Mouse (Mus musculus): Measurements from ENCODE around the gene Ift122. TPM values are rescaled to one million over a fixed set of nuclear protein-coding genes. Genes with fewer than 3 reads are reported as not detected.

The Ift122 gene
- total RNA-seq, 4 experiments from 2014 or later: 8.5 to 10.0 (median 9.0) TPM

DNA sequence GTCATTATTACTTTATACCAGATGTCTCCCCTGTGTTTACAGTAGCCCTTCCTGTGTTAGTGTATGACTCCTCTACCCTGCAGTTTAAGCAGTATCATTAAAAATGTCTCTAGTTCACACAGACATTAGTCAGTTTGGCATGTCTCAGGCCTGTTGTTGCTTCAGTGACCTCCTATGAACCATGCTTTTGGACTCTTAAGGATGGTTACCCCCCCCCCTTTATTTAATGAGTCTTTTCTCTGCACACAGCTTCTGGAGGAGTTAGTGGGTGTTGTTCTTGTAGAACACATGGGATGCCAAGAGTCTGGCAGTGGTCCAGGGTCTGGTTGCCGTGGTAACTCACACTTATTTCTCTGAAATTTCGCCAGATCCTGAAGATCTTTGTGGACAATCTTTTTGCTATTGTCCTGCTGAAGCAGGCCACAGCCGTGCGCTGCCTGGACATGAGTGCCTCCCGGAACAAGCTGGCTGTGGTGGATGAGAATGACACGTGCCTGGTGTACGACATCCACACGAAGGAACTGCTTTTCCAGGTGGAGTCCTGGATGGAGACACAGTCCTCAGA lies 38.3 kb downstream of the Ift122 start:
- no peak for DNase-seq (ENCODE audit: low spot score)

- no peak for DNase-seq (ENCODE audit: low spot score)
Observed at GRCm38 (mm10) chr6:115892363-115892762, 39.1 kb downstream of the Ift122 start.

GRCm38 (mm10) chr6:115896346-115896745 lies 43.1 kb downstream of the Ift122 start:
- DNase-seq (ENCODE audit: low spot score): no peak

DNA sequence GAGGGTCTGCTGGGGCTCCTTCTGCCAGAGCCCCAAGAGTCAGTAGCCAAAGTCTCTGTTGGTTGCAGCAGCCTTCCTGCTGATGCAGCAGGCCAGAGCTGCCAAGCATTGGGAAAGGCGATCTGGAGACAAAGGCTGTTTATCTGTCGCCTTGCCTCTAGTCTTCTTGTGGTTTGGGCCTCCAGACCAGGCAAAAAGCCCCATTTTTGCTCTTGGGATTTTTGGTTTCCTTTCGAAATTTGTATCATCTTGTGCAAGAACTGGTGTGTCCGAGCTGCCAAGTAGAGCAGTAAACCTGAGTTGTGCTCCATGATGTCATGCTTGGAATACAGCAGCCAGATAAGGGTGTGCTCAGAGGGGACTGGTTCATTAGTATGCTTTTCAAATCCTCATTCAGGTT lies 43.8 kb downstream of the Ift122 start:
- DNase-seq (ENCODE audit: low spot score): peak; percentile 79

GRCm38 (mm10) chr6:115897926-115898520 lies 44.8 kb downstream of the Ift122 start:
- no peak for DNase-seq (ENCODE audit: low spot score)

GRCm38 (mm10) chr6:115901062-115901461 lies 47.8 kb downstream of the Ift122 start:
- peak; percentile 86 for DNase-seq (ENCODE audit: low spot score)

DNA sequence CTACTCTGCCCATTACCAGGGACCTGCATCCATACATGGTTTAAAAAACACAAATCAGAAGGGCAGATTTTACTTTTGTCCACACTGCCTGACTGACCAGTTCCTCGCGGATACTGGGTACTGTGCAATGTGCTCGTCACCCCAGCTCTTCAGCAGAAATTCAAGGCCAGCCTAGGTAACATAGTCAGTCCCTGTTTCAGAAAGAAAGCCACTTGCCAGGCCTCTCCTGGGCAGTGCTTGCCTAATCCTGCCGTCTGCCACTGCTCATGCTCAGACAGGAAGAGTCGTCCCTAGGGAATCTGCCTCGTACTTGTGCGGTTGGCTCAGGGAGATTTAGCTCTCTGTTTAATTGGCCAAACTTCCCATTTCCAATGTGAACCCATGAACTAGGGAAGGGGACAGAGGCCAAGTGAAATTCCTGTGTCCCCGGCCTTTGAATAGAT lies 48.2 kb downstream of the Ift122 start:
- DNase-seq (ENCODE audit: low spot score): peak; percentile 82

GRCm38 (mm10) chr6:115902545-115902944 lies 49.3 kb downstream of the Ift122 start:
- DNase-seq (ENCODE audit: low spot score): no peak

DNA sequence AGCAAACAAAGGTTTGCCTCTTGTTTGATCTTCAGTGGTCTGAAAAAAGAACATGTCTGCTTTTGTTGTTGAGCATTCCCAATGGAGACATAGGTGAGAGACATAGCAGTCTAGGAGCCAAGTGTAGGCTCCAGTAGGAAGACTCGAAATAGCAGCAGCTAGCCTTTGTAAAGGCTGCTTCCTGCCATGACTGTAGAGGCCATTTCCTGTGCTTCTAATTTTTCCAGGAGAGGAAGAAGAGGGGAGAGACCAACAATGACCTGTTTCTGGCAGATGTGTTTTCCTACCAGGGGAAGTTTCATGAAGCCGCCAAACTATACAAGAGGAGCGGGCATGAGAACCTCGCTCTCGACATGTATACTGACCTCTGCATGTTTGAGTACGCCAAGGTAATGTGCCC lies 52.3 kb downstream of the Ift122 start:
- DNase-seq (ENCODE audit: low spot score): peak; percentile 80

DNA sequence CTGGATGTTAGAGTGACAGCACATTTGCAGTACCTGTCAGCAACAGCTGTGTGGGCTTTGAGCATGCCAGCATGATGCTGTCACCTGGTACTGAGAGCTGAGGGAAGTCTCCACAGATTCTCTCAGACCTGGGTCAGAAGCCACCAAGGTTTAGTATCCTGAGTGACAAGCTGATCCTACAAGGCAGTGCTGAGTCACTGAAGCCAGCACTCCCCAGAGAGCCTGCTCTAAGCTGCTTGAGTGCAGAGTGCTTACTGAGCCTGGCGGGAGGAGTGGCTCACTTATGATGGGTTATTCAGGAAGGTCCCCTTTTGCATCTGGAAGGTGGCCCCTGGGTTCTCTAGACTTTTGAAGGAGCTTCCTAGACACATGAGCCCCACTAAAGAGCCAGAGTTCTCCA lies 53.2 kb downstream of the Ift122 start:
- no peak for DNase-seq (ENCODE audit: low spot score)

- no peak for DNase-seq (ENCODE audit: low spot score)
Observed at GRCm38 (mm10) chr6:115906871-115907270, 53.6 kb downstream of the Ift122 start.

GRCm38 (mm10) chr6:115908421-115908982 lies 55.2 kb downstream of the Ift122 start:
- DNase-seq (ENCODE audit: low spot score): no peak

DNA sequence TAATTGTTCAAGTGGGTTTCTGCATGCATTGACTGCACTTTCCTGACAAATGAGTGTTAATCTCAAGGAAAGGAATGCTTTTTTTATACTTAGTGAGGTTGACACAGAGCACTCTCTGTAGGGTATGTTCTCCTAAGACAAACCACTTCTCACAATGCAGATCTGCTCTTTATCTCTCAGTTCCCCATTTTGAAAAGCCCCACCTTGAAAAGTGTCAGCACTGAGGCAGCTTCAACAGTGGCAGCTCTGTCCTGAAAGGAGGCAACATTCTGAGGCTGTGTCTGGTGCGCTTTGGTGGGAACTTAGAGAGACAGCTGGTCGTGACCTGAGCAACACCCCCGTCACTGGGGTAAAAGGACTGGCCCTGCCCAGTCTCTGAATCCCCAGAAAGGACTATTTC lies 55.8 kb downstream of the Ift122 start:
- no peak for DNase-seq (ENCODE audit: low spot score)

- peak; percentile 91 for DNase-seq (ENCODE audit: low spot score)
Observed at GRCm38 (mm10) chr6:115909940-115910339, 56.7 kb downstream of the Ift122 start.

- DNase-seq (ENCODE audit: low spot score): peak; percentile 57
Observed at GRCm38 (mm10) chr6:115911763-115912162, 58.5 kb downstream of the Ift122 start.

DNA sequence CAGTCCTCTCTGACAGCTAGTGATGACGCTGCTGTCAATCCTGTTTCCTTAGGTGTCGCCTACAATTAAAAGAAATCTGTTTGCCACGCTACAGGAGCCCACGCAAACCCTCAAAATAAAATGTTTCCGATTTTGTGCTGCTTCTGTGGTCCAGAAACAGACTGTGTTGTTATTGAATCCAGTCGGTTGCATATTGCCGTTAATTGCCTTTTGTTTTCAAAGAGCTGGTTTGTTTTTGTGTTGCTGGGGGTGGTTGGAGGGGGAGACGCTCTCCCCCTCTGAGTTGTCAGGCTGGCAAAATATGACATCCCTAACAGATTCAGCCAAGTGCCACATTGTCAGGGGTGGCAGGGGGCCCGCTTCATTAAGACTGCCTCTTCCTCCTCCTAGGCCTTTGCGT lies 60.2 kb downstream of the Ift122 start:
- no peak for DNase-seq (ENCODE audit: low spot score)

GRCm38 (mm10) chr6:115914511-115915202 lies 61.4 kb downstream of the Ift122 start:
- DNase-seq (ENCODE audit: low spot score): no peak

GRCm38 (mm10) chr6:115915601-115916445 lies 62.6 kb downstream of the Ift122 start:
- DNase-seq (ENCODE audit: low spot score): peak; percentile 60

- no peak for DNase-seq (ENCODE audit: low spot score)
Observed at GRCm38 (mm10) chr6:115916611-115917010, 63.3 kb downstream of the Ift122 start.

DNA sequence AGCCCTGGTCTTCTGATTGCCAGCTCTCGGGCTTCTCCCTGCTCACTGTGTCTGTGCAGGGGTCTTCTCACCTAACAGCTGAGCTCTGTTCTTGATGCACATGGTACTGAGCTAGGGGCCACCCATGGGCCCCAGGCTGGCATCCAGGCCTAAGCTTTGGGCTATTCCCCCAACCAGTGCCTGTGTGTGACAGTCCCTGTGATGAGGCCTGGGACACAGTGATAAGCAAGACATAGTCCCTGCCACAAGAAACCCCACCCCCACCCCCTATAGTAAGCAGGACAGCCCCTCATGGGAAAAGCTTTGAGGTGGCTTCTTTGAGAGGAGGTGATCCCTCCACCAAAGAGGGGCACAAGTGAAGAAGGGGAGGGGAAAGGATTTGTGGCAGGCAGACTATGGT lies 65.3 kb downstream of the Ift122 start:
- DNase-seq (ENCODE audit: low spot score): no peak

GRCm38 (mm10) chr6:115919876-115920275 lies 66.6 kb downstream of the Ift122 start:
- no peak for DNase-seq (ENCODE audit: low spot score)

GRCm38 (mm10) chr6:115924829-115925228 lies 71.6 kb downstream of the Ift122 start:
- DNase-seq (ENCODE audit: low spot score): no peak

Data from heart, adult 8-10 months (tissue).